Mouse (Mus musculus): ENCODE results near the gene Alkbh3.

The Alkbh3 gene

DNA sequence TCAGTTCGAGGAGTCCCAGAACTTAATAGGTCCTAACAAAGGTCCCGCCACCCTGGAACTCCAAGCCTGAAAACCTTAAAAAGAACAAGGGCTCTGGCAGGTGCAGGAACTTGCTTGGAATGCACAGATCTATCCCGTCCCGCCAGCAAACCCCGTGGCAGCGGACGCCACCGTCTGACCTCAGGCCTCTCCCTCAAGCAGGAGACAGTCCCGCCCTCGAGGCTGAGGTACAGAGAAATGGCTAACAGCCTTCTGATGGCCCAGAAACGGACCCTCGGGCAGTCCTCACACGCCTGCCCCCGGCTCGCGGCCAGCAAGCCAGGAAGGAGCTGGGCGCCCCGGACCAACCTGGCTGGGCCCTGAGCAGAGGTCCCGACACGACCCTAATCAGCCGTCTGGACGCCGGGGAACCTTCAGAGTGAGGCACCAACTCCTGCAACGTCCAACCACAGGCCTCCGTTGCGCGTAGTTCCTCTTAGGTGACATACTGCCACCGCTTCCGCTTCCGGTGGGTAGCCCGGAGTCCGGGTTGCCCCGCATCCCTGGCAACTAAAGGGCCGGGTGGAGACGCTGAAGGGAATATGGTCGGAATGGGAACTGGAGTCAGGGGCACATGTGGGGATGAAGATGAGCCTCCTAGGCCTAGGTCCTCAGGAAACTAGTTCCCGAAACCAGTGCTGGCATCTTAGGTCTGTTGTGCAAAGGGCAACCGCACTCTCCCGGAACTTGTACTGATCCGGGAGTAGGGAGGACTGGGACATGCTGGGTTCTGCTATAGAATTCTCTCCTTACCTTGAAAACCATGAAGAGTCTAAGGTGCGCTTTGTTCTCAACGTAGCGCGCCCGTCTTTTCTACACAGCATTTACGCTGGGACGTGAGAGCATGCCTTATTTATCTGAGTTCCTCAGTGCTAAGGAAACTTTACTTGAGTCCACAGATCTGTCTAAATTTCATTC, at the start of gene Alkbh3:
Gene Alkbh3 (minus strand): TSS at position 473 of the 957 bp plus-strand sequence.
- in situ Hi-C loops (cut with MboI, MseI), result no loop called here

DNA sequence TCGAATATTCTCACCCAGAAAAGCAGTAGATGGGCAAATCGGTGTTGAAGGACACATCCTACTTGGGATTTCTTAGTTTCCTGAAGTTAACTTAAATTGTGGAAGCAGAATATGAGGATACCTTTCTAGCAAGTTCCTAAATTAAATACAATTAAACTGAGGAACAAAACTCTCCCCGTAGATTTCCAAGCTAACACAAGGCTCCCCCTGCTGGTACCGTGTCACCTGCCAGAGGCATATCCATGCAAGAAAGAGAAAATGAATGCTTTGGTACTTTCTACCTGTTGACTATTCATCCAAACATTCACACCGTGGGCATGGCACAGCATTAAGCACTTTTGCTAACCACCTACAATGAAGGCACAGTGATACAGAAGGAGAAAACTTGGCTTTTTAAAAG, 48.9 kb upstream of the Alkbh3 start:
- in situ Hi-C loops (cut with MboI, MseI), result no loop called here

DNA sequence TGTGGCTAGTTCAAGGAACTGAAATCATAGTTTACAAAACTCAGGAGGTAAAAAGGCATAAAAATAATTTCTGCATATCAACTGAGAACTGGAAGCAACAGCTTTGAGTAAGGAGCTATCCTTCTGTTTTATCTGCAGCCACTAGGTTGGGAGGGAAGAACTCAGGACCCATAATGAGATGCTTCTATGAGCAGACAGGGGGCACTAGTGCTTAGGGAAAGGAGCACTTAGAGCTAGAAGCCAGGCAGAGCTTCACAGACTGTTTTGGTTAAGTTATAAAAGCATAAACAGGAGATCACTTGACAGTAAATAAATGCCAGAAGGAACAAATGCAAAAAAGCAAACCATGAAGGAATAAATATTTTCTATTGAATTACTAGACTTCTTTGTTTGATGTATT, 44.2 kb upstream of the Alkbh3 start:
- in situ Hi-C loops (cut with MboI, MseI), result no loop called here

DNA sequence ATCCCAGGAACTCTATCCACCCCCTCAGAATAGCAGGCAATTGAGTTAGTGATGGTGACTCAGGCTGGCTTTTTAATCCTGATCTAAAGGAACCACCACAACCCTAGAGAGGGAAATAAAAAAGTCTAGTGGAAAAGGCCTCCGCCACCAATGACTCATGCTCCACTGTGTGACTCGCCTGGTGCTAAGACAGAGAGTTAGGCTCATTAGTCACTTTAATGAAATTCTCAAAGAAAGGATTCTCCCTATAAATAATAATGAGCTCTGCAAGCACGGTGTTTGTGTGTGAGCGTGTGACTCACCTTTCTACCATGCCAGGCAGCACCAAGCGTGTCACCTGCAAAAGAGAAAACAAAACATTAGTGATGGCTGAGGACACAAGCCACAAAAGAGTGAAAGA, 41.3 kb upstream of the Alkbh3 start:
- in situ Hi-C loops (cut with MboI, MseI), result no loop called here

- in situ Hi-C loops (cut with MboI, MseI), result no loop called here
These were observed 40.3 kb upstream of the Alkbh3 start for GRCm38 (mm10) chr2:94050901-94051300.

GRCm38 (mm10) chr2:94049471-94050176, 39.0 kb upstream of the Alkbh3 start:
- in situ Hi-C loops (cut with MboI, MseI), result no loop called here

GRCm38 (mm10) chr2:94048733-94049470, 38.3 kb upstream of the Alkbh3 start:
- in situ Hi-C loops (cut with MboI, MseI), result no loop called here

DNA sequence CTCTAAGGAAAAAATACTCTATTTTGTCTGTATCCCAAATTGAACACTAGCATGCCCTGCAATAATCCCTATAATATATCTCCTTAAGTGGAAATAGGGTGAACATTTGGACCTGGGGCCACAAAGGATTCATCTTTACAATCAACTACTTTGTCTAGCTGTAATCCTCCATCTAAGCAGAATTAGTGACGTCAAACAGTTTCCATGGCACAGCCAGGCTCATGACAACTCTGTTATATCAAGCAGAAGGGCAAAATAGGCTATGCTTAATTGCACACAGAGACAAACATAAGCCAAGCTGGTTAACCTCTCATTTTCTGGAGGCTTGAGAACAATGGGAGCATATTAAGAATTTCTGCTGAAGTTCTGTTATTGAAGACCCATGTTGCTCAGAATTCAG, 37.7 kb upstream of the Alkbh3 start:
- in situ Hi-C loops (cut with MboI, MseI), result no loop called here

- in situ Hi-C loops (cut with MboI, MseI), result no loop called here
These were observed 34.9 kb upstream of the Alkbh3 start for GRCm38 (mm10) chr2:94045411-94046090.

- in situ Hi-C loops (cut with MboI, MseI), result no loop called here
These were observed 33.6 kb upstream of the Alkbh3 start for GRCm38 (mm10) chr2:94044174-94044573.

- in situ Hi-C loops (cut with MboI, MseI), result no loop called here
These were observed 33.1 kb upstream of the Alkbh3 start for GRCm38 (mm10) chr2:94043662-94044061.

- in situ Hi-C loops (cut with MboI, MseI), result no loop called here
These were observed 31.9 kb upstream of the Alkbh3 start for GRCm38 (mm10) chr2:94042461-94042860.

- in situ Hi-C loops (cut with MboI, MseI), result no loop called here
These were observed 30.0 kb upstream of the Alkbh3 start for GRCm38 (mm10) chr2:94040391-94041125.

DNA sequence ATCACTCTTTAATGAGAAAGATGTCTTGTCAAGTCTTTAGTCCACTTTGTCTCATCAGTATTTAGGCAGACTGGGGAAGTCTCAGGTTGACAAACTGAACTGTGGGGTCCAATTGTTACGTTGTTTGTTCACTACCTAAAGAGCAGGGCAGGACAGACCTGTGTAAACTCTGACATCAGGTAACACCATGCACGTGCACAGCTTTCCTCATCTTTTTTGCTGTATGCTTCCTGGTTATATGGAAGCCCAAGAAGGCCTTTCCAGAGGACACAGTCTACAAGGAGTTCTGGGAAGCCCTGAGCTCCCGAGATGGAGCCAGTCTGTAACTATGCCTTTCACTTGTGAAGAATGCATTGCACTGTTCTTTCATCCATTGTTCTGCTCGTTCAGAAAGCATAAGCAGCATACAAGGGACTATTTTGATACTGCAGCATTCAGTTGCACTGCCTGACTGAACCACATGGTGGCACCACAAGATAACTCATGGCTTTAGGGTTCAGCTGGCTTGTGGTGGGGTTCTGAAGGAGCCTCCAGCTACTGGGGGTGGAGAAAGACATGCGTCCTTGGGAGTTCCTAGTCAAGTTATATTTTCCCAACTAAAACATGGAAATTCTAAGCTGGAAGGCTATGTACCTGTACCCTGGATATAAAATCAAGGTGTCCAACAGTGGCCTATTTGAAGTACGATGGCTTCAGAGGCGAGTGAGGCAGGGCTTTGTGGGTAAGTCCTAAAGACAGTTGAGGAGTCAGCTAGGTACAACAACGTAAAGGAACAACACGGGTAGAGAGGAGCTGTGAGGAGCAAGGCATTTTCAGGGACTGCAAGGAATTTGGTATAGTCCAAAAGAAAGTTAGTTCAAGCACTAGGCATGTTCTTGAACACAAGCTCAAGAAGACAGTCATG, 25.1 kb upstream of the Alkbh3 start:
- in situ Hi-C loops (cut with MboI, MseI), result loop anchor here (5.0 kb wide), 1 partner anchor 207 kb away; no protein-coding TSS in a partner anchor

DNA sequence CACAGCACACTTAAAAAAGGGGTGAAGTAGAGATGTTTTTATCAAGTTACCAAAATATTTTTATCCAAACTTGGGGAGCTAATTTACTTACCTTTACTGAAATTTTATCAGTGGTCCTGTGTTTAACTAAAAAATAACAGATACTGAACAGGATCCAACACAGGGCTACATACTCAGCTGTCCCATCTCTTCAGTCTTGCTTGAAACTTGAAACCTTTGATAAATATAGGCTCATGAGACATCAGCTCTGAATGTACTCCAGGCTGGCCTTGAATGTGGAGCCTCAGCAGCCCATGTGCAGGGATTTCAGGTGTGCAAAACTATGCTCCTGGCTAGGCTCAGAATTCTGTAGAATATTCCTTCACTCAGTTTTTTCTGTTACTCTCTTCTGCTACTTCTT, 20.0 kb upstream of the Alkbh3 start:
- in situ Hi-C loops (cut with MboI, MseI), result no loop called here

DNA sequence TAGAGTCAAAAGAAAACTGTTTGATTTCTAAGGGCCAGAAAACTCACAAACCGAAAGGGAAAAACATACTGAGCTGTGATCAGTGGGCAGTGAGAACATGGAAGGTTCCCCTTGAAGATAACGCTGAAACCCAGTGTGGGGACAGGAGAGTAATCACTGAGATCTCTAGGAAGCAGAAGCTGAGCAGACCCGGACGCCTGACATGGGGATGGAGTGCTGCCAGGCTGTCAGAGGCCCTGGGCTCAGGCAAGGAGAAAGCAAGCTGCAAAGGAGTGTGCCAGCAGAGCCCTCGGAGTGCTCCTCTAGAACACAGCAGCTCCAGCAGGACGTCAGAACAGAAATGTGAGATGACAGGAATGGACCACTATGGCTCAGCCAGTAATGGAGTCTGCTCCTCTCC, 14.0 kb upstream of the Alkbh3 start:
- in situ Hi-C loops (cut with MboI, MseI), result no loop called here

GRCm38 (mm10) chr2:94002331-94002730, 8.3 kb downstream of the Alkbh3 start:
- in situ Hi-C loops (cut with MboI, MseI), result no loop called here

DNA sequence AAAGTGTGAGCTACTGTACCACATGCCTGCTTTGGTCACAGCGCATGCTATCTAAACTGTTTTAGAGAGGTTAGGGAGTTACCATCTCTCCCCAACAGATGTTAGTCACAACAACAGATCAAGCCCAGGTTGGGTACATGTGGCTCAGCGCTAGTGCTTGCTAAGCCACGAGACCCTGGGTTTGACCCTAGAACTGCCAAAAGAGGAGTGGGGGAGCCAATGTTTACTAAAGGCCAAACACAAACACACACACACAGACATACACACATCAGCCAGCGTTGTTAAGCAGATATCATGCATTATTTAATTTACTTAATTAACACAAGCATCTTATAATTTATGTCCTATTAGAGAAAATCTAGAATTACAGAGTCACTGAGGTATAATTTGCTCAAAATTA, 8.7 kb downstream of the Alkbh3 start:
- in situ Hi-C loops (cut with MboI, MseI), result no loop called here

DNA sequence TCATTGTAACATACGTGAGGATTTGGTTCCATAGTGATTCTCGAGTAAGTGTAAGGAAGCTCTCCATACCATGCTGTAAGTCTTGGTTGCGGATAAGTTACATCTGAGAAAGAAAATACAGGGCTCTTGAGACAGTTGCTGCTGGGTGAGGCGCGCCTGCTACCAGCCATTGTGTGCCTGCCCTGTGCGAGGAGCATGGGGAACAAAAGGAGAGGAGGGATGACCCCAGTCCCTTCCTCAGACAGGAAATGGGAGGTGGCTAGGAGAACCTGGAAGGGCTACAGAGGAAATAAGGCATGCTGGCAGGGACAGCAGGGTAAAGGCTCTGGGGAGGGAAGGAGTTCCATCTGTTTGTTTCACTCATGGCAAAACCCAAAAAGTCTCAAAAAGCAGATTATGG, 9.2 kb downstream of the Alkbh3 start:
- in situ Hi-C loops (cut with MboI, MseI), result no loop called here

DNA sequence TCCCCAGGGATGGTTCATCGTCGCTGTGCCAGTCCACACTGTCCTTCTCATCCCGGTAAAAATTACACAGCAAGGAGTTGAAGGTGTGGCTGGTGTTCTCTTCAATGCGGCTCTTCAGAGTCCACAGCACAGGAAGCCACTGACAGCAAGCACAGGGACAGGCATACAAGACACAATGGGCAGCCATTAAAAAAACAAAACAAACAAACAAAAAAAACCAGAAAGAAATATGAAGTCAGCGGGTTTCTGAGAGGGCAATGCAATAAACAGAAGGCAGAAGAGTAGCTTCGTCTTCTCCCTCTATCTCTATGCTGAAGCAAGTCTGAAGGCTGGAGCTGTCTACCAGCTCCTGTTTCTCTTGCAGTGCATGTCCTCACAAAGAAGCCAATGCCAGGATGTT, 14.4 kb downstream of the Alkbh3 start, which contains the start of gene Gm27027:
Gene Gm27027 (minus strand): TSS at position 101 of the 400 bp plus-strand sequence.
- in situ Hi-C loops (cut with MboI, MseI), result no loop called here
